Mouse (Mus musculus) intestine, postnatal 0 days (tissue): ENCODE measurements around the gene Plekha5. TPM values are rescaled to one million over a fixed set of nuclear protein-coding genes. Genes with fewer than 3 reads are reported as not detected.

ENCODE experiments used
- ATAC-seq: fragments of 200-750 bp; cut with Nextera tagmentation; 2 replicates; pipeline ENCODE4 v1.8.0; 2017; ENCODE audit warnings: mild to moderate bottlenecking, moderate TSS enrichment, moderate library complexity
- H3K27ac ChIP-seq: fragments of 300-500 bp; sonication (generic); 2 replicates; pipeline ENCODE4 v1.5.1; 2014; ENCODE audit warnings: mild to moderate bottlenecking, low read depth, low read length, moderate library complexity
- H3K27me3 ChIP-seq: fragments of 300-500 bp; sonication (generic); replicated peaks from 2 replicates; pipeline ENCODE4 v1.6.1; 2014; ENCODE audit warnings: low read length, mixed read lengths; ENCODE audit not compliant: control insufficient read depth, insufficient read depth
- H3K36me3 ChIP-seq: fragments of 300-500 bp; sonication (generic); 2 replicates; pipeline ENCODE4 v1.6.1; 2014; ENCODE audit warnings: mild to moderate bottlenecking, moderate library complexity; ENCODE audit not compliant: control insufficient read depth, insufficient read depth
- H3K4me1 ChIP-seq: fragments of 300-500 bp; sonication (generic); replicated peaks from 2 replicates; pipeline ENCODE4 v1.6.1; 2014; ENCODE audit warnings: antibody characterized with exemption, low read length, mixed read lengths; ENCODE audit not compliant: control insufficient read depth, insufficient read depth
- H3K4me2 ChIP-seq: fragments of 300-500 bp; sonication (generic); replicated peaks from 2 replicates; pipeline ENCODE4 v1.6.1; 2014; ENCODE audit warnings: low read depth, mild to moderate bottlenecking, moderate library complexity
- H3K4me3 ChIP-seq: fragments of 300-500 bp; sonication (generic); 2 replicates; pipeline ENCODE4 v1.5.1; 2014; ENCODE audit warnings: low read depth, low read length
- H3K9ac ChIP-seq: fragments of 300-500 bp; sonication (generic); 2 replicates; pipeline ENCODE4 v1.6.1; 2014; ENCODE audit warnings: mild to moderate bottlenecking, low read depth, low read length
- H3K9me3 ChIP-seq: fragments of 300-500 bp; sonication (generic); 2 replicates; pipeline ENCODE4 v1.6.1; 2016; ENCODE audit warnings: mixed run types; ENCODE audit not compliant: control insufficient read depth
- CTCF ChIP-seq: sonication (generic); IDR thresholded peaks from 2 replicates; pipeline ENCODE4 v1.5.1; 2016; ENCODE audit warnings: low read depth, mild to moderate bottlenecking, control low read depth, antibody characterized with exemption, moderate library complexity
- WGBS: fragments of 180-500 bp; shearing (Covaris S2); extraction: QIAGEN DNeasy Blood & Tissue Kit; methylation state at CpG from one replicate; pipeline ENCODE4 v1.1.7; 2014; 5-methylcytosine and 5-hydroxymethylcytosine counted together
- polyA plus RNA-seq: library from polyadenylated mRNA; unstranded; fragments of >200 nt; fragmentation: Nextera tagmentation; extraction: Ambion mirVana; gene quantifications from 2 replicates; pipeline ENCODE4 v1.2.1, GENCODE M21; 2015

Plekha5 gene
- polyA plus RNA-seq, 1 experiment from 2014 or later, result 18.0 TPM

DNA sequence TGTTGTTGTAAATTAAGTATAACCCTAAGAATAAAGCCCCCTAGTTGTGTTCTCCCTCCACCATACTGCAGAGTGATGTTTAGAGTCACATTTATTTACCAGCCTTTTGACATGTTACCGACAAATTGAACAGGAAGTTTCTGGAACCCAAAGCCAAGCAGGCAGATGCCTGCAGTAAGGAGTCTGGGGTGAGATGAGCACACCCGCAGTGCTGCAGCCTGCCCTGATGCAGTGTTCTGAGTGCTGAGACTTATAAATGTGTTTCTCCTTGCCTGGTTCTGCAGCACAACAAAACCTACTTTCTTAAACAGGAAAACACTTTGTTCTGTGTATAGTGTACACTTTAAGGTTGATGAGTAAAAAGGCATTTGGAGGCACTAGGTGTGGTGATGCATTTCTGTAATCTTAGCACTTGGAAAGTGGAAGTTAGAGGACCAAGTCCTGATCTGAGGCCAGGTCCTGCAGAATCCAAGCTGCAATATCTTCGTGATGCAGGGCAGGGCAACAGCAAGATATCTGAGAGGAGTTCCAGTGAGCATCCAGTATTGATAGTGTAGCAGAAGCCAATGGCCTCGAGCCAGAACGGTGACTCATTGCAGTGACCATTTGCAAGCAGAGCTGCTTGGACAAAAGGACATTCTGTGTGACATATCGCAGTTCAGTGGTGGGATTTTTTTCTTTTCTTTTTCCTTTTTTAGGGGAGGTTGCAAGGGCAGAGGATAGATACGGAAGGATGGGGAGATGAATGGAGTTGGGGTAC lies 58.0 kb downstream of the Plekha5 start:
- no peak for TF ChIP-seq CTCF
- Histone ChIP-seq H3K9me3 (no peaks in the 10 kb centered on the region), H3K9ac (no peak overlapping the region), H3K27me3 (no peaks in the 10 kb centered on the region), H3K4me3 (no peak overlapping the region), H3K36me3 (0 out of 2 replicates have a peak, but pooled peaks cover 3% of the 10 kb centered on the region), H3K27ac (no peak overlapping the region), H3K4me1 (no peaks in the 10 kb centered on the region), H3K4me2 (no peak overlapping the region)
- no peak for ATAC-seq
- WGBS, result 51% methylated on average over 7 of the region's 7 CpGs

DNA sequence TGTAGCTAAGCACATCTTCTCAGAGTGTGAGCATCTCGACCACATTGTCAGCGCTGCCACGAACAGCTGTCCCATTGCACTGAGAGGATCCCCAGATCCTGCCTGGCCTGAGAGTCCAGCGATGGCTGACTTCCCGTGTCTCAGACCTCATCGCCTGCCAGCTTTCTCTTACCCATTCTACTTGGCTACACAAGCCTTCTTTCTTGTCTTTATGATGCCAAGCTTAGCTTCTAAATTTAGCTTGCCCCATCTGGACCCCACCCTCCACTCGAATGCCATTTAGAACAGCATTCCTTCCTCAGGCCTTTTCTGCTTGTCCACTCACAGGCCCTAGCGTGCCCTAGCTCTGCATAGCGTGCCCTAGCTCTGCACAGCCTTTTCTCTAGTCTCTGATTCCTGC lies 60.3 kb downstream of the Plekha5 start:
- Histone ChIP-seq H3K36me3 (0 out of 2 replicates have a peak, but pooled peaks cover under 1% of the 10 kb centered on the region), H3K4me3 (no peak overlapping the region), H3K27ac (no peak overlapping the region), H3K4me1 (no peaks in the 10 kb centered on the region), H3K9me3 (no peaks in the 10 kb centered on the region), H3K4me2 (no peak overlapping the region), H3K9ac (no peak overlapping the region), H3K27me3 (no peaks in the 10 kb centered on the region)
- no peak for TF ChIP-seq CTCF
- WGBS, result 69% methylated on average over 9 of the region's 9 CpGs
- no peak for ATAC-seq

- Histone ChIP-seq H3K9me3 (no peaks in the 10 kb centered on the region), H3K9ac (no peak overlapping the region), H3K27me3 (no peaks in the 10 kb centered on the region), H3K27ac (no peak overlapping the region), H3K4me3 (no peak overlapping the region), H3K4me1 (no peaks in the 10 kb centered on the region), H3K4me2 (no peak overlapping the region), H3K36me3 (no peaks in the 10 kb centered on the region)
- 86% methylated on average over 6 of the region's 6 CpGs for WGBS
- no peak for ATAC-seq
- no peak for TF ChIP-seq CTCF
Observed at GRCm38 (mm10) chr6:140485636-140486035, 61.8 kb downstream of the Plekha5 start.

DNA sequence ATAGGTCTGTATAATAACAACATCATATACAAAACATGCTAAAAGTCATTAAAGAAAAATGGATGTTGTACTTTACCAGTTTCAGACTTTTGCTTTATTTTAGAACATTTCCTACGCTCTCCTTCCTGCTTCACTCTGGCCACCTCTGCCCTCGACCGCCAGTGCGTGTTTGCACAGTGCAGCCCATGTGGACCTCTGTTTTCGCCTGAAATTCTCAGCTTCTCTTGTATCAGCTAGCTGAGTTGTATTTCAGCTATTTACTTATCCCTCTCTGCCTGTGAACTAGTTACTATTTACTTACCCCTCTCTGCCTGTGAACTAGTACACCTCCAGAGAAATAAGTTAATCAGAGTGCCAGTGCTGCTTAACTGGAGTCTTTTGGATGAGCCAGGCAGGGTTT lies 62.8 kb downstream of the Plekha5 start:
- no peak for ATAC-seq
- 82% methylated on average over 5 of the region's 5 CpGs for WGBS
- no peak for TF ChIP-seq CTCF
- H3K9me3 ChIP-seq, result no peaks in the 10 kb centered on the region
- no peaks in the 10 kb centered on the region for H3K27me3 ChIP-seq
- H3K4me3 ChIP-seq, result no peak overlapping the region
- no peak overlapping the region for H3K4me2 ChIP-seq
- no peak overlapping the region for H3K27ac ChIP-seq
- H3K36me3 ChIP-seq, result no peaks in the 10 kb centered on the region
- no peaks in the 10 kb centered on the region for H3K4me1 ChIP-seq
- H3K9ac ChIP-seq, result no peak overlapping the region

- no peak for ATAC-seq
- Histone ChIP-seq H3K27me3 (no peaks in the 10 kb centered on the region), H3K27ac (no peak overlapping the region), H3K4me3 (no peak overlapping the region), H3K4me2 (no peak overlapping the region), H3K4me1 (0 out of 2 replicates have a peak, but pooled peaks cover 4% of the 10 kb centered on the region), H3K36me3 (no peaks in the 10 kb centered on the region), H3K9ac (no peak overlapping the region), H3K9me3 (no peaks in the 10 kb centered on the region)
- TF ChIP-seq CTCF, result no peak
- 70% methylated on average over 6 of the region's 6 CpGs for WGBS
Observed at GRCm38 (mm10) chr6:140487489-140487888, 63.6 kb downstream of the Plekha5 start.

- no peaks in the 10 kb centered on the region for H3K27me3 ChIP-seq
- H3K36me3 ChIP-seq, result no peaks in the 10 kb centered on the region
- H3K27ac ChIP-seq, result no peak overlapping the region
- no peak overlapping the region for H3K4me2 ChIP-seq
- 0 out of 2 replicates have a peak, but pooled peaks cover 4% of the 10 kb centered on the region for H3K4me1 ChIP-seq
- H3K9ac ChIP-seq, result no peak overlapping the region
- 61% methylated on average over 3 of the region's 3 CpGs for WGBS
- ATAC-seq, result peak; percentile 67
- no peak overlapping the region for H3K4me3 ChIP-seq
- TF ChIP-seq CTCF, result no peak
- no peaks in the 10 kb centered on the region for H3K9me3 ChIP-seq
Observed at GRCm38 (mm10) chr6:140488673-140489072, 64.8 kb downstream of the Plekha5 start.
